Mouse (Mus musculus) CH12F3 (cell line): ENCODE data around the gene Rps6kb1.
"Not testable (repeated sequence)": the region's sequence is repeated elsewhere in the genome, so short reads cannot be mapped to it uniquely, and the experiment has no call there.

ENCODE experiments used
- in situ Hi-C: fragments of 300-500 bp; cut with MboI; formaldehyde crosslinking; loops from 2 replicates; pipeline ENCODE4 v1.14.3; 2020; ENCODE audit warnings: low sequenced_read_pairs

Rps6kb1 gene

GRCm38 (mm10) chr11:86484101-86484868, 60.3 kb downstream of the Rps6kb1 start, which contains the start of gene Rnft1:
Gene Rnft1 (plus strand): TSS chr11:86484657.
- in situ Hi-C loops: no loop called here

- in situ Hi-C loops: no loop called here
These were observed 71.0 kb downstream of the Rps6kb1 start for GRCm38 (mm10) chr11:86473576-86473975.

- in situ Hi-C loops: no loop called here
These were observed 71.8 kb downstream of the Rps6kb1 start for GRCm38 (mm10) chr11:86472771-86473171.

DNA sequence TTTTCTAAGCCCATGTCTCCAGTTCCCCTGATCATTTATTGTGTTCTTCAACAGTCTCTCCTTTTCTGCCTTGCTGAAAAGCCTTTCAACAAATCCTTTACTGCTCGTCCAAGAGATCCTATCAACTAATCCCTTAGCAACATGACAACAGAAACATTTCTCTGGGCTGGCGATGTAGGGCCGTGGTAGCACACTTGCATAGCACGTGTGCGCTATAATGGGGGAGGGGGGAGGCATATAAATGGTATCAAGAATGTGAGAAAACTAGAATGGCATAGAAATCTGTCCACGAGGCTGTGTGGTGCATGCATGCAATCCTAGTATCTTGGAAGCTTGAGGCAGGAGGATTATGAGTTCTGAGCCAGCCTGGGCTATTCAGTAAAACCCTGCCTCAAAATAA, 72.8 kb downstream of the Rps6kb1 start:
- in situ Hi-C loops: no loop called here

- in situ Hi-C loops: no loop called here
These were observed 75.6 kb downstream of the Rps6kb1 start for GRCm38 (mm10) chr11:86468971-86469370.

DNA sequence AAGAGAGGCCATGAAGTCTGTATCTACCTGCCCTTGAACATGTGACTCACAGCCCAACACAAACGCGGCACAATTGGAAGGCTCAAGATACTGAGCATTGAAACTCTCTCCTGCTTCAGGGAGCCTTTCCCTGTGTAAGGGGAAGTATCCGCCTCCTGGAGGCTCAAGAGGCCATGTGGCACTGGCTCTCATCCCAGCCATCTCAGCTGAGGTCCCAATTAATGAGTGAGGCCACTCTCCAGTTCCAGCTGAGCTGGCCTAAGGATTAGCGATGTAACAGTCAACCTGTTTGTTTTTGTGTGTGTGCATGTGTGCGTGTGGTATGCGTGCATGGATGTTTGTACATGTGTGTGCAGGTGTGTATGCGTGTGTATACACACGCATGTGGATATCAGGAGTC, 76.3 kb downstream of the Rps6kb1 start:
- in situ Hi-C loops: no loop called here

DNA sequence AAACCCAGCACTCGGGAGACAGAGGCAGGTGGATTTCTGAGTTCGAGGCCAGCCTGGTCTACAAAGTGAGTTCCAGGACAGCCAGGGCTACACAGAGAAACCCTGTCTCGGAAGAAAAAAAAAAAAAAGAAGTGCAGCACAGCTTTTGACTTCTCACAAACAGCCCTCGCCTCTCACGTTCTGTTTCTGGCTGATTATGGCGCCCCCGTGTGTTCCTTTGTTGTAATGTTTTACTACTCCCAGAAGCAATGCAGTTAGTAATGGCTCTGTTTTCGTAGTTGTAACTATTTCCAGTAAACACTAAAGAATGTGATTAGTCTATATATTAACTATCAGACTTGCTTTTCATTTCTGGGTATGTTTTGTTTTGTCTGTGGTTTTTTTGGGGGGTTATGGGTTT, 80.3 kb downstream of the Rps6kb1 start:
- in situ Hi-C loops: not testable (repeated sequence)

DNA sequence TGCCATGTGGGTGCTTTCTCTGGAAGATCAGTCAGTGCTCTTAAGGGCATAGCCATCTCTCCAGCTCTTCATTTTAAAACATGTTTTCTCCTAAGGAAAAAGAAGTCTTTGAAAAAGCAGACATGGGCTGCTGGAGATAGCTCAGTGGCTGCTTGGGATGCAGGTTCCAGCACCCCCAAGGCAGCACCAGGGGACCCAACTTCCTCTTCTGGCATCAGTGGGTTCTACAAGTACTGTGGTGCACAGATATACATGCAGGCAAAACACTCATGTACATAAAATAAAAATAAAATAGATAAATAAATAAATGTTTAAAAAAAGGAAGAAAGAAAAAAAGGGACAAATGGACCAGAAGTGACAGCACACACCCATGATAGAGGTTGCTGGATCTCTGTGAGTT, 82.0 kb downstream of the Rps6kb1 start:
- in situ Hi-C loops: no loop called here

DNA sequence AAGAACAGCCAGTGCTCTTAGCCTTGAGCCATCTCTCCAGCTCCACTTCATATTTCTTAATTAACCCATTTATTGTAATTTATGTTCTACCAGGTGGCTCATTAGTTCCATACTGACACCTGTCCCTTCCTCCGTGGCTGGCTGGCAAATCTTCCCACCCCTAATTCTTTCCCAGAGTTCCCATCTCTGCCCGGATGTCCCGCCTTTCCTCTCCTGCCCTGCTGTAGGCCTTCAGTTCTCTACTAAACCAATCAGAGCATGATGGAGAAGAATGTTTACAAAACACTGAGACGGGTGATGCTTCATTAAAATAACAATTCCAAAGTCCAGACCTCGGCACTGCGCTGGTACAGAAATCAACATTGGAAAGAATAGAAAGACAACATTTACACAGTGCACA, 85.7 kb downstream of the Rps6kb1 start:
- in situ Hi-C loops: no loop called here

GRCm38 (mm10) chr11:86457545-86457944, 87.1 kb downstream of the Rps6kb1 start:
- in situ Hi-C loops: no loop called here

DNA sequence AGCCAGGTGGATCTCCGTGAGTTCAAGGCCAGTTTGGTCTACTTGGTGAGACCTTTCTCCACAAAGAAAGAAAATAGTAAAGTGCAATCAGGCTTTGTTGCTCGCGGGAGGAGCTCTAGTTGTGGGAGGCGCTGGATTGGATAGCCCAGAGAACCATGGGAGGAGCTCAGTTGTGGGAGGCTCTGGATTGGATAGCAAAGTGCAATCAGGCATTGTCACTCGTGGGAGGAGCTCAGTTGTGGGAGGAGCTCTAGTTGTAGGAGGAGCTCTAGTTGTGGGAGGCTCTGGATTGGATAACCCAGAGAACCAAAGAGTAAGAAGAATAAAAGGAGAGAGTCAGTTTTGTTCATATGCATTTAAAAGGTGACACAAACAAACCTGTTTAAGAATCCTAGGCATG, 90.6 kb downstream of the Rps6kb1 start:
- in situ Hi-C loops: no loop called here
